In the genomic region with DNA sequence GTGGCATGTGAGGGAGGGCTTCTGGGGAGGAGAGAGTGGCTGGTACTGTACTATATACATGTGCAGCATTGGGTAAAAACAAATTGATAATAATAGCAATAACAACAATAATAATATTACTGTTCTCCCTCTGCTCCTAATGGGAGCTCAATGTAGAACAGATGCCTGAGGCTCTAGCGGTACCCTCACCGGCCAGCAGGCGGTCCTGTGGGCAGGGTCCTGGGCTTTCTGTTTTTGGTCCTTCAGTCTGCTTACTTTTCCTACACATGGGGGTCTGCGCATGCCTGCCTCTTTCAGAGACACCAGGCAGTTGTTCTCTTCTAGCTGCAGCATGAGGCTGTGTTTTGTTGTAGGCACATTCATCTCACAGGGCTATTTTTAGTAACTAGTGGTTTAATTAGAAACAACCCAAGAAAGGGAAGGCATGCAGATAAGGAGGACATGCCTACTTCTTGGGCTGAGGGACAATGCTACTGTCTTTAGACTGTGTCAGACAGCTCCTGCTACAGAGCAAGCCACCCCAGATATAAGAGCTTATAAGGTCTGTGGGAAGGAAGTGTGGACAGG, we compare ENCODE assay signal across 14 mouse cellular contexts. TPM values are rescaled to one million over a fixed set of nuclear protein-coding genes. Genes with fewer than 3 reads are reported as not detected.
DNase-seq lines count a peak whose midpoint lies in the region; ATAC-seq and TF ChIP-seq lines count a peak whose summit lies in the region.
"Had no signal": no experiment of that assay in that cellular context is flagged by ENCODE, and none has a peak within 500 bp of the region (broad histone marks: within the 10 kb centered on the region; RNA-seq: fewer than 3 reads in every experiment).

No protein-coding gene starts in this region.

- no peak for TF ChIP-seq EP300 in liver, embryonic 14.5 days (IDR thresholded peaks at IDR 0.05; ENCODE audit: low read depth)

- H3K9ac ChIP-seq in liver, embryonic 14.5 days (replicated peaks) = no peak overlapping the region
- H3K9ac ChIP-seq: hindbrain, embryonic 15.5 days; stomach, embryonic 15.5 days had no signal

- intact Hi-C loops in gastrocnemius, adult 2 months (cut with DNase I) = loop anchor here (10.0 kb wide), 1 partner anchor 329 kb away; a partner anchor contains a TSS
- intact Hi-C loops in left cerebral cortex, postnatal 14 days (cut with DNase I) = no loop called here

- peaks cover 28 to 33% of the 10 kb centered on the region in 2 experiments for H3K4me1 ChIP-seq in liver, embryonic 14.5 days (replicated peaks; ENCODE audit: control insufficient read depth in 2 of 2, insufficient read depth in 2 of 2, low read length in 1 of 2)

- H3K4me2 ChIP-seq in liver, embryonic 14.5 days (ENCODE audit: low read depth) = no peak overlapping the region
- H3K4me2 ChIP-seq: hindbrain, embryonic 15.5 days; stomach, embryonic 15.5 days had no signal

- DNase-seq in gastrocnemius, adult 2 months = no peak
- no peak for DNase-seq in gastrocnemius, postnatal 25 days
- DNase-seq in left cerebral cortex, postnatal 14 days (ENCODE audit: low spot score in 2 of 2) = peak; percentile 27 to 68
- DNase-seq in left cerebral cortex, adult 18-20 months (ENCODE audit: low spot score in 2 of 2) = no peak
- peak; percentile 46 for DNase-seq in brain, adult 2 months (ENCODE audit: low read depth, low spot score)
- no peak for DNase-seq in liver, embryonic 14.5 days (ENCODE audit: low read depth in 3 of 3, low spot score in 3 of 3)
- no peak for DNase-seq in kidney, postnatal 25 days
- no peak for DNase-seq in cerebellum, postnatal 14 days
- DNase-seq: kidney, postnatal 14 days; layer of hippocampus, postnatal 36 days; right cerebral cortex, postnatal 25 days had no signal

- peaks cover 30% of the 10 kb centered on the region for H3K36me3 ChIP-seq in liver, embryonic 14.5 days (replicated peaks; ENCODE audit: control insufficient read depth, insufficient read depth, low read depth)
- H3K36me3 ChIP-seq: hindbrain, embryonic 15.5 days had no signal

- ATAC-seq in liver, embryonic 14.5 days (ENCODE audit: insufficient read depth) = no peak

- no peak; the same call in 1 of the 2 replicates for TF ChIP-seq CTCF in gastrocnemius, adult 2 months (IDR thresholded peaks at IDR 0.05)
- TF ChIP-seq CTCF in liver, embryonic 14.5 days (IDR thresholded peaks at IDR 0.05; ENCODE audit: low read depth) = peak; percentile 47

- no peaks in the 10 kb centered on the region for H3K9me3 ChIP-seq in liver, embryonic 14.5 days (ENCODE audit: control insufficient read depth, low read length)
- H3K9me3 ChIP-seq: hindbrain, embryonic 15.5 days; stomach, embryonic 15.5 days had no signal

- H3K27me3 ChIP-seq in liver, embryonic 14.5 days (ENCODE audit: control insufficient read depth, insufficient read depth, low read length) = no peaks in the 10 kb centered on the region
- H3K27me3 ChIP-seq: hindbrain, embryonic 15.5 days; stomach, embryonic 15.5 days had no signal

- 47% methylated on average over 4 of the region's 4 CpGs for WGBS in liver, embryonic 14.5 days (ENCODE audit: insufficient replicate concordance)

- H3K27ac ChIP-seq in gastrocnemius, adult 2 months = peak overlapping the region; percentile 54
- H3K27ac ChIP-seq in liver, embryonic 14.5 days = no peak overlapping the region
- H3K27ac ChIP-seq: hindbrain, embryonic 15.5 days; macrophage; stomach, embryonic 15.5 days had no signal

- peak overlapping the region; percentile 13; the same call in 1 of the 2 replicates for H3K4me3 ChIP-seq in gastrocnemius, adult 2 months
- no peak overlapping the region for H3K4me3 ChIP-seq in liver, embryonic 14.5 days (ENCODE audit: insufficient read depth in 1 of 2, low read depth in 2 of 2, low read length in 2 of 2)
- H3K4me3 ChIP-seq: hindbrain, embryonic 15.5 days; stomach, embryonic 15.5 days had no signal

RNA-seq across cellular contexts. Expression of a gene that starts 22.8 kb away (rescaled TPM):
- 100 to 1,000 TPM in 1 of 2 experiments, 10 to 100 TPM in 1; 51.2 to 522 TPM for total RNA-seq in gastrocnemius, adult 2 months (2021)
- 10 to 100 TPM; 63.0 to 69.6 TPM for total RNA-seq in gastrocnemius, postnatal 25 days (2021)
- 10 to 100 TPM; 65.4 to 68.9 TPM for total RNA-seq in left cerebral cortex, postnatal 14 days (2021)
- 10 to 100 TPM; 64.5 to 69.9 TPM for total RNA-seq in left cerebral cortex, adult 18-20 months (2021)
- 58.1 and 75.0 TPM in 2 replicates for polyA plus RNA-seq in liver, embryonic 14.5 days (2012; rRNA removed)
- 70.4 and 85.8 TPM in 2 replicates for polyA plus RNA-seq in liver, embryonic 14.5 days (2014; fragmentation: Nextera tagmentation; extraction: Ambion mirVana)

RNA-seq across cellular contexts. Expression of a gene that starts 47.9 kb away (rescaled TPM):
- total RNA-seq in gastrocnemius, adult 2 months (2021) = under 1 TPM; 0.54 to 0.73 TPM
- total RNA-seq in gastrocnemius, postnatal 25 days (2021) = 1 to 10 TPM in 1 of 2 experiments, under 1 TPM in 1; 0.74 to 1.2 TPM
- 10 to 100 TPM; 43.4 to 46.9 TPM for total RNA-seq in left cerebral cortex, postnatal 14 days (2021)
- total RNA-seq in left cerebral cortex, adult 18-20 months (2021) = 10 to 100 TPM; 54.2 to 58.7 TPM
- polyA plus RNA-seq in liver, embryonic 14.5 days (2012; rRNA removed) = 0.55 and 0.57 TPM in 2 replicates
- polyA plus RNA-seq in liver, embryonic 14.5 days (2014; fragmentation: Nextera tagmentation; extraction: Ambion mirVana) = 0.30 and 0.63 TPM in 2 replicates
- polyA plus RNA-seq: macrophage had no signal

Comparison
In these comparisons a context has a peak if more than half of its experiments do, and no peak if none do; other contexts are left out.
1. DNase-seq: peak in left cerebral cortex, postnatal 14 days (2 of 2) and brain, adult 2 months (single experiment); none in gastrocnemius, adult 2 months (single experiment), gastrocnemius, postnatal 25 days (single experiment), left cerebral cortex, adult 18-20 months (0 of 2), liver, embryonic 14.5 days (0 of 3), kidney, postnatal 25 days (0 of 2) and cerebellum, postnatal 14 days (0 of 2).
2. RNA of a gene that starts 47.9 kb away (total RNA-seq): 54.2 to 58.7 TPM in left cerebral cortex, adult 18-20 months and 43.4 to 46.9 TPM in left cerebral cortex, postnatal 14 days; 0.74 to 1.2 TPM in gastrocnemius, postnatal 25 days and 0.54 to 0.73 TPM in gastrocnemius, adult 2 months; every median in the first group is over 10 times any median in the second.